Comparison of ENCODE assay signal across 18 mouse cellular contexts in genomic region chr7:45073171-45073707, GRCm38 (mm10). TPM values are rescaled to one million over a fixed set of nuclear protein-coding genes. Genes with fewer than 3 reads are reported as not detected.
DNase-seq lines count a peak whose midpoint lies in the region; ATAC-seq and TF ChIP-seq lines count a peak whose summit lies in the region.
"Had no signal": no experiment of that assay in that cellular context is flagged by ENCODE, and none has a peak within 500 bp of the region (broad histone marks: within the 10 kb centered on the region; RNA-seq: fewer than 3 reads in every experiment).

No protein-coding gene starts in this region.

- no peak overlapping the region for H3K9ac ChIP-seq in liver, adult 2 months (ENCODE audit: low read depth, low read length)
- no peak overlapping the region for H3K9ac ChIP-seq in liver, embryonic 11.5 days (ENCODE audit: low read depth, low read length)
- H3K9ac ChIP-seq in midbrain, embryonic 13.5 days (replicated peaks), result 0 out of 2 replicates have a peak overlapping the region, but pooled peaks have one; percentile 28
- H3K9ac ChIP-seq in midbrain, embryonic 14.5 days (replicated peaks; ENCODE audit: low read length), result no peak overlapping the region

- TF ChIP-seq CTCF in liver, adult 2 months (IDR thresholded peaks at IDR 0.05; ENCODE audit: low read depth, low read length), result no peak

- H3K27me3 ChIP-seq in heart, embryonic 10.5 days (ENCODE audit: insufficient read depth, poor library complexity, severe bottlenecking), result no peaks in the 10 kb centered on the region
- H3K27me3 ChIP-seq in liver, adult 2 months (ENCODE audit: control insufficient read depth, insufficient read depth, low read length), result no peaks in the 10 kb centered on the region
- H3K27me3 ChIP-seq in liver, embryonic 11.5 days (replicated peaks; ENCODE audit: control insufficient read depth, insufficient read depth, low read length), result no peaks in the 10 kb centered on the region
- no peaks in the 10 kb centered on the region for H3K27me3 ChIP-seq in midbrain, embryonic 13.5 days
- no peaks in the 10 kb centered on the region for H3K27me3 ChIP-seq in midbrain, embryonic 14.5 days (ENCODE audit: control insufficient read depth, insufficient read depth, low read length)
- H3K27me3 ChIP-seq: embryonic facial prominence, embryonic 13.5 days; forebrain, embryonic 12.5 days had no signal

- TF ChIP-seq POLR2A in liver, adult 2 months (IDR thresholded peaks at IDR 0.05; ENCODE audit: extremely low read depth, insufficient read depth, low read length), result no peak

- no peak for DNase-seq in heart, embryonic 10.5 days (ENCODE audit: low spot score)
- no peak for DNase-seq in heart, adult 8-10 months (ENCODE audit: low spot score)
- no peak for DNase-seq in liver, adult 2 months (ENCODE audit: extremely low read depth, low read depth, low spot score)
- DNase-seq in liver, embryonic 11.5 days (ENCODE audit: low spot score), result no peak
- no peak for DNase-seq in midbrain, embryonic 14.5 days
- peak; percentile 66 to 77 for DNase-seq in natural killer cell, adult 2 months (ENCODE audit: low spot score in 2 of 2)
- no peak for DNase-seq in cerebellum, postnatal 14 days
- DNase-seq: adrenal gland, postnatal 14 days; cerebellum, adult 9-10 months; cerebellum, postnatal 36 days; gastrocnemius, postnatal 36 days; heart, adult 18-20 months; kidney, adult 18-20 months had no signal

- H3K79me2 ChIP-seq in liver, adult 2 months (ENCODE audit: control insufficient read depth, insufficient read depth, low read length), result peaks cover 28% of the 10 kb centered on the region; the same call in 1 of the 2 replicates

- H3K36me3 ChIP-seq in heart, embryonic 10.5 days, result peaks cover 42% of the 10 kb centered on the region
- H3K36me3 ChIP-seq in liver, adult 2 months (ENCODE audit: control insufficient read depth, insufficient read depth, low read length), result no peaks in the 10 kb centered on the region
- H3K36me3 ChIP-seq in liver, embryonic 11.5 days (ENCODE audit: control insufficient read depth, insufficient read depth, low read length), result peaks cover 25% of the 10 kb centered on the region
- H3K36me3 ChIP-seq in midbrain, embryonic 13.5 days, result peaks cover 43% of the 10 kb centered on the region
- H3K36me3 ChIP-seq in midbrain, embryonic 14.5 days (ENCODE audit: control insufficient read depth, insufficient read depth, low read length), result peaks cover 33% of the 10 kb centered on the region

- peaks cover 34% of the 10 kb centered on the region for H3K4me1 ChIP-seq in heart, embryonic 10.5 days
- peaks cover 16% of the 10 kb centered on the region for H3K4me1 ChIP-seq in liver, adult 2 months (ENCODE audit: control insufficient read depth, insufficient read depth, low read length)
- peaks cover 12% of the 10 kb centered on the region; the same call in 1 of the 2 replicates for H3K4me1 ChIP-seq in liver, embryonic 11.5 days (replicated peaks; ENCODE audit: control insufficient read depth, insufficient read depth, low read length)
- H3K4me1 ChIP-seq in midbrain, embryonic 13.5 days (replicated peaks), result no peaks in the 10 kb centered on the region
- no peaks in the 10 kb centered on the region for H3K4me1 ChIP-seq in midbrain, embryonic 14.5 days (ENCODE audit: control insufficient read depth, insufficient read depth, low read length)
- H3K4me1 ChIP-seq: embryonic facial prominence, embryonic 13.5 days; forebrain, embryonic 12.5 days had no signal

- ATAC-seq in liver, embryonic 11.5 days (replicated peaks; ENCODE audit: low FRiP score), result no peak
- no peak for ATAC-seq in midbrain, embryonic 13.5 days
- no peak for ATAC-seq in midbrain, embryonic 14.5 days (ENCODE audit: low FRiP score, low TSS enrichment)
- ATAC-seq: forebrain, embryonic 16.5 days; hindbrain, postnatal 0 days had no signal

- H3K4me3 ChIP-seq in heart, embryonic 10.5 days, result no peak overlapping the region
- H3K4me3 ChIP-seq in liver, adult 2 months (ENCODE audit: insufficient read depth, low read depth, low read length), result no peak overlapping the region
- H3K4me3 ChIP-seq in liver, embryonic 11.5 days (ENCODE audit: low read depth, low read length), result no peak overlapping the region
- no peak overlapping the region for H3K4me3 ChIP-seq in midbrain, embryonic 13.5 days (replicated peaks)
- H3K4me3 ChIP-seq in midbrain, embryonic 14.5 days (replicated peaks; ENCODE audit: low read depth, low read length), result no peak overlapping the region
- H3K4me3 ChIP-seq: embryonic facial prominence, embryonic 13.5 days; forebrain, embryonic 12.5 days had no signal

- 77% methylated on average over 7 of the region's 7 CpGs for WGBS in heart, embryonic 10.5 days
- WGBS in liver, adult 2 months, result 69% methylated on average over 7 of the region's 7 CpGs
- WGBS in liver, embryonic 11.5 days, result 60% methylated on average over 7 of the region's 7 CpGs
- 84% methylated on average over 7 of the region's 7 CpGs for WGBS in midbrain, embryonic 13.5 days
- WGBS in midbrain, embryonic 14.5 days, result 87% methylated on average over 7 of the region's 7 CpGs

- no peak overlapping the region for H3K4me2 ChIP-seq in liver, embryonic 11.5 days
- H3K4me2 ChIP-seq in midbrain, embryonic 13.5 days (replicated peaks), result no peak overlapping the region
- no peak overlapping the region for H3K4me2 ChIP-seq in midbrain, embryonic 14.5 days (ENCODE audit: low read length)
- H3K4me2 ChIP-seq: embryonic facial prominence, embryonic 13.5 days; forebrain, embryonic 12.5 days had no signal

- H3K9me3 ChIP-seq in heart, embryonic 10.5 days, result no peaks in the 10 kb centered on the region
- no peaks in the 10 kb centered on the region for H3K9me3 ChIP-seq in liver, embryonic 11.5 days (ENCODE audit: control insufficient read depth, low read length)
- H3K9me3 ChIP-seq in midbrain, embryonic 13.5 days, result no peaks in the 10 kb centered on the region
- no peaks in the 10 kb centered on the region for H3K9me3 ChIP-seq in midbrain, embryonic 14.5 days (ENCODE audit: control insufficient read depth, low read length)
- H3K9me3 ChIP-seq: embryonic facial prominence, embryonic 13.5 days; forebrain, embryonic 12.5 days had no signal

- peak overlapping the region; percentile 29; the same call in 1 of the 2 replicates for H3K27ac ChIP-seq in heart, embryonic 10.5 days
- peak overlapping the region; percentile 47; the same call in 1 of the 2 replicates for H3K27ac ChIP-seq in liver, adult 2 months (replicated peaks; ENCODE audit: insufficient read depth, low read depth, low read length)
- H3K27ac ChIP-seq in liver, embryonic 11.5 days (ENCODE audit: low read depth, low read length), result no peak overlapping the region
- no peak overlapping the region for H3K27ac ChIP-seq in midbrain, embryonic 13.5 days
- no peak overlapping the region for H3K27ac ChIP-seq in midbrain, embryonic 14.5 days (replicated peaks; ENCODE audit: low read depth, low read length)
- H3K27ac ChIP-seq: embryonic facial prominence, embryonic 13.5 days; forebrain, embryonic 12.5 days; hindbrain, postnatal 0 days had no signal

RNA-seq across cellular contexts. Expression of gene Prrg2, which starts 10.8 kb away (rescaled TPM):
- polyA plus RNA-seq in heart, embryonic 10.5 days (2016; fragmentation: Nextera tagmentation; extraction: Ambion mirVana), result 15.0 and 16.8 TPM in 2 replicates
- total RNA-seq in heart, adult 8-10 months (2022), result 1 to 10 TPM; 5.6 to 7.8 (median 6.7) TPM
- 26.1 and 32.8 TPM in 2 replicates for total RNA-seq in liver, adult 2 months (2014; rRNA removed)
- 74.1 and 83.8 TPM in 2 replicates for polyA plus RNA-seq in liver, adult 2 months (2012; rRNA removed)
- 12.0 and 12.4 TPM in 2 replicates for polyA plus RNA-seq in liver, embryonic 11.5 days (2014; fragmentation: Nextera tagmentation; extraction: Ambion mirVana)
- polyA plus RNA-seq in midbrain, embryonic 13.5 days (2015; fragmentation: Nextera tagmentation; extraction: Ambion mirVana), result 13.2 and 14.5 TPM in 2 replicates
- polyA plus RNA-seq in midbrain, embryonic 14.5 days (2014; fragmentation: Nextera tagmentation; extraction: Ambion mirVana), result 10.1 and 12.2 TPM in 2 replicates

RNA-seq across cellular contexts. Expression of gene Nosip, which starts 11.0 kb away (rescaled TPM):
- 59.9 and 65.2 TPM in 2 replicates for polyA plus RNA-seq in heart, embryonic 10.5 days (2016; fragmentation: Nextera tagmentation; extraction: Ambion mirVana)
- total RNA-seq in heart, adult 8-10 months (2022), result 10 to 100 TPM; 30.6 to 33.8 (median 32.7) TPM
- 20.1 and 22.8 TPM in 2 replicates for total RNA-seq in liver, adult 2 months (2014; rRNA removed)
- polyA plus RNA-seq in liver, adult 2 months (2012; rRNA removed), result 31.4 and 35.8 TPM in 2 replicates
- 60.9 and 63.0 TPM in 2 replicates for polyA plus RNA-seq in liver, embryonic 11.5 days (2014; fragmentation: Nextera tagmentation; extraction: Ambion mirVana)
- polyA plus RNA-seq in midbrain, embryonic 13.5 days (2015; fragmentation: Nextera tagmentation; extraction: Ambion mirVana), result 56.5 and 61.8 TPM in 2 replicates
- 55.3 and 65.9 TPM in 2 replicates for polyA plus RNA-seq in midbrain, embryonic 14.5 days (2014; fragmentation: Nextera tagmentation; extraction: Ambion mirVana)

RNA-seq across cellular contexts. Expression of gene Rcn3, which starts 18.8 kb away (rescaled TPM):
- polyA plus RNA-seq in heart, embryonic 10.5 days (2016; fragmentation: Nextera tagmentation; extraction: Ambion mirVana), result 270 and 314 TPM in 2 replicates
- 10 to 100 TPM; 17.8 to 27.4 (median 21.4) TPM for total RNA-seq in heart, adult 8-10 months (2022)
- 6.7 and 8.8 TPM in 2 replicates for total RNA-seq in liver, adult 2 months (2014; rRNA removed)
- 14.9 and 16.3 TPM in 2 replicates for polyA plus RNA-seq in liver, adult 2 months (2012; rRNA removed)
- polyA plus RNA-seq in liver, embryonic 11.5 days (2014; fragmentation: Nextera tagmentation; extraction: Ambion mirVana), result 146 and 163 TPM in 2 replicates
- polyA plus RNA-seq in midbrain, embryonic 13.5 days (2015; fragmentation: Nextera tagmentation; extraction: Ambion mirVana), result 57.7 and 69.8 TPM in 2 replicates
- 31.2 and 59.3 TPM in 2 replicates for polyA plus RNA-seq in midbrain, embryonic 14.5 days (2014; fragmentation: Nextera tagmentation; extraction: Ambion mirVana)

RNA-seq across cellular contexts. Expression of gene Prr12, which starts 20.6 kb away (rescaled TPM):
- 8.8 and 13.3 TPM in 2 replicates for polyA plus RNA-seq in heart, embryonic 10.5 days (2016; fragmentation: Nextera tagmentation; extraction: Ambion mirVana)
- total RNA-seq in heart, adult 8-10 months (2022), result 10 to 100 TPM; 22.4 to 26.3 (median 24.9) TPM
- total RNA-seq in liver, adult 2 months (2014; rRNA removed), result 1.2 and 1.7 TPM in 2 replicates
- 2.7 and 3.7 TPM in 2 replicates for polyA plus RNA-seq in liver, adult 2 months (2012; rRNA removed)
- 7.3 and 8.7 TPM in 2 replicates for polyA plus RNA-seq in liver, embryonic 11.5 days (2014; fragmentation: Nextera tagmentation; extraction: Ambion mirVana)
- polyA plus RNA-seq in midbrain, embryonic 13.5 days (2015; fragmentation: Nextera tagmentation; extraction: Ambion mirVana), result 14.0 and 17.0 TPM in 2 replicates
- 19.5 and 21.4 TPM in 2 replicates for polyA plus RNA-seq in midbrain, embryonic 14.5 days (2014; fragmentation: Nextera tagmentation; extraction: Ambion mirVana)

RNA-seq across cellular contexts. Expression of gene Fcgrt, which starts 30.4 kb away (rescaled TPM):
- 7.8 and 10.2 TPM in 2 replicates for polyA plus RNA-seq in heart, embryonic 10.5 days (2016; fragmentation: Nextera tagmentation; extraction: Ambion mirVana)
- total RNA-seq in heart, adult 8-10 months (2022), result 10 to 100 TPM; 65.6 to 77.1 (median 67.5) TPM
- 163 and 188 TPM in 2 replicates for total RNA-seq in liver, adult 2 months (2014; rRNA removed)
- 170 and 193 TPM in 2 replicates for polyA plus RNA-seq in liver, adult 2 months (2012; rRNA removed)
- 33.2 and 33.8 TPM in 2 replicates for polyA plus RNA-seq in liver, embryonic 11.5 days (2014; fragmentation: Nextera tagmentation; extraction: Ambion mirVana)
- 17.6 and 18.4 TPM in 2 replicates for polyA plus RNA-seq in midbrain, embryonic 13.5 days (2015; fragmentation: Nextera tagmentation; extraction: Ambion mirVana)
- polyA plus RNA-seq in midbrain, embryonic 14.5 days (2014; fragmentation: Nextera tagmentation; extraction: Ambion mirVana), result 4.8 and 21.8 TPM in 2 replicates

Comparison
In these comparisons a context has a peak if more than half of its experiments do, and no peak if none do; other contexts are left out.
1. H3K27ac ChIP-seq: peak in heart, embryonic 10.5 days (single experiment) and liver, adult 2 months (single experiment); none in liver, embryonic 11.5 days (single experiment), midbrain, embryonic 13.5 days (single experiment) and midbrain, embryonic 14.5 days (single experiment).
2. DNase-seq: peak in natural killer cell, adult 2 months (2 of 2); none in heart, embryonic 10.5 days (single experiment), heart, adult 8-10 months (single experiment), liver, adult 2 months (single experiment), liver, embryonic 11.5 days (single experiment), midbrain, embryonic 14.5 days (single experiment) and cerebellum, postnatal 14 days (0 of 2).